Mouse (Mus musculus) liver, adult (tissue): ENCODE results near the gene Abtb2.

Experiments
- GATA4 ChIP-seq: IDR thresholded peaks from 2 replicates; pipeline ENCODE4 v1.6.1; 2014; ENCODE audit warnings: mild to moderate bottlenecking, low read length; ENCODE audit not compliant: insufficient replicate concordance

Abtb2 gene

GRCm38 (mm10) chr2:103659648-103660556 lies 93.8 kb downstream of the Abtb2 start:
- no peak for TF ChIP-seq GATA4

- no peak for TF ChIP-seq GATA4
Observed at GRCm38 (mm10) chr2:103661696-103662095, 95.6 kb downstream of the Abtb2 start.

- no peak for TF ChIP-seq GATA4
Observed at GRCm38 (mm10) chr2:103662121-103662520, 96.0 kb downstream of the Abtb2 start.

GRCm38 (mm10) chr2:103664341-103664740 lies 98.2 kb downstream of the Abtb2 start:
- TF ChIP-seq GATA4, result no peak

GRCm38 (mm10) chr2:103667962-103668815 lies 102.1 kb downstream of the Abtb2 start:
- no peak for TF ChIP-seq GATA4

- no peak for TF ChIP-seq GATA4
Observed at GRCm38 (mm10) chr2:103668939-103669338, 102.8 kb downstream of the Abtb2 start.

- TF ChIP-seq GATA4, result no peak
Observed at GRCm38 (mm10) chr2:103669561-103669960, 103.5 kb downstream of the Abtb2 start.

GRCm38 (mm10) chr2:103670276-103670680 lies 104.2 kb downstream of the Abtb2 start:
- no peak for TF ChIP-seq GATA4

GRCm38 (mm10) chr2:103672573-103673119 lies 106.5 kb downstream of the Abtb2 start:
- no peak for TF ChIP-seq GATA4

GRCm38 (mm10) chr2:103673609-103674008 lies 107.5 kb downstream of the Abtb2 start:
- no peak for TF ChIP-seq GATA4

- no peak for TF ChIP-seq GATA4
Observed at GRCm38 (mm10) chr2:103675391-103675790, 109.3 kb downstream of the Abtb2 start.

GRCm38 (mm10) chr2:103676808-103677207 lies 110.7 kb downstream of the Abtb2 start:
- no peak for TF ChIP-seq GATA4

GRCm38 (mm10) chr2:103677614-103678369 lies 111.7 kb downstream of the Abtb2 start:
- TF ChIP-seq GATA4, result no peak

- TF ChIP-seq GATA4, result no peak
Observed at GRCm38 (mm10) chr2:103678433-103678832, 112.3 kb downstream of the Abtb2 start.
